Mouse (Mus musculus) embryonic fibroblast, embryonic 13.5 days (primary cell): ENCODE measurements at regions not wholly inside any gene's neighbourhood (a gene's known extent, or its start where the extent isn't known, plus 50 kb on each side); places are given as distances from the start of the nearest gene placed in this dataset.

ENCODE experiments used
- CTCF ChIP-seq: IDR thresholded peaks from 2 replicates; pipeline ENCODE4 v1.5.1; 2011; ENCODE audit warnings: mild to moderate bottlenecking, control low read depth, low read length, moderate library complexity, borderline replicate concordance; ENCODE audit not compliant: insufficient read depth
- POLR2A ChIP-seq: IDR thresholded peaks from 2 replicates; pipeline ENCODE4 v1.6.1; 2011; ENCODE audit warnings: low read depth, mild to moderate bottlenecking, control low read depth, low read length, moderate library complexity

DNA sequence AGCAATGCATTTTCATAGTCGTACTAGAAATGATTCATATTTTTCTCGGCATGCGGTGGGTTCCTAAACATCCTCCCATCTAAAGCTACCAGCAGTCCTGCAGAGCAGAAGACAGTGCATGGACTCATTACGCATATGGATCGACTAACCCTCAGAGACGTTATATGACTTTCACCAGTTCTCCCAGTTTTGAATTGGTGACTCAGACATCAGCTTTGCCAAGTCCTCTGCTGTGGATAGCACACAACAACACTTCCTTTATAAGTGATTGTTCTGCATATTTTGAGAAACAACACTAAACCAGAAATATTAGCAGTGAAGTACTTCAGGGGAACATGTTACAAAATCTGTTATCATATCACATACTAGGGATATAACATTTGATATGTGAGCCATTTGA is 64.1 kb upstream of the Kitl start:
- no peak for TF ChIP-seq POLR2A
- no peak for TF ChIP-seq CTCF
